Mouse (Mus musculus): ENCODE data around the gene Efhd2. TPM values are rescaled to one million over a fixed set of nuclear protein-coding genes. Genes with fewer than 3 reads are reported as not detected.
A peak's percentile ranks its signal among the peaks of the same experiment; 100 is the strongest.

Efhd2 gene
- polyA plus RNA-seq, 1 experiment = 16.3 TPM

DNA sequence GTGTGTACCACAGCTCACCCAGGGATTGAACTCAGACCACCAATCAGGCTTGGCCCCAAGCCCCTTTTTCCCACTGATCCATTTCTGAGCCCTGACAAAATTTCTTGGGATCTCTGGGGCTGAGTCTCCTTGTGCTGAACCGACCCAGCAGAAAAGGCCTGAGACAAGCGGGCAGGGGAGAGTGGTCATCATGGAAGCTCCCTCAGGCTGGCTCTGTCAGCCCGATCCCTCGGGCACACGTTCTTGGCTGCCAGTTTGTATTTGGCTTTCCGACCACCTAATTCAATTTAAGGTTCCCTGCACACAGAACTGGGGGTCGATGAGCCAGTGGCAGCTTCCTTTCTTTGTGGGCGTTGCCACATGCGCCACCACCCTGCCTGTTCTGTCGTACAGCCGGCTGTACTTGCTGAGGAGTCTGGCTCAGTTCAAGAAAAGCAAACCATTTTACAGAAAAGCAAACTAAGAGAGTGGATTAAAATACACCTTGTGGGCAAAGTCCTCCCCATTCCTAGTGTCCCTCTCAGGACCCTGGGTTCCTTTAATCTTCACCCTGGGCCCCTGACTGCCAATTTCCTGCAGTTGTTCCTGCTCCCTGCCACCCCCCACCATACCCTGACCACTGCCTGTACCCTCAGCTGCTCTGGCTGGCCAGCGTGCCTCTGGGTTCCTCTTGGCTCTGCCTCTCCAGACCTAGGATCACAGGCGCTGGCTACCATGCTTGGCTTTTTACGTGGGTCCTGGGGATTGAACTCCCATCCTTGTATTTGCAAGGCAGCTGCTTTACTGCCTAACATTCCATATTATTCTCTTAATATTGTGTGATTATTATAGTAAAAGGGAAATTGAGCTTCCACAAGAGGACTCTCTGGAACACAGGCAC lies 57.7 kb downstream of the Efhd2 start:
- Histone ChIP-seq H3K27me3 (ENCODE audit: control insufficient read depth, insufficient read depth, low read length, poor library complexity, severe bottlenecking) (no peaks in the 10 kb centered on the region), H3K4me1 (ENCODE audit: control insufficient read depth, insufficient read depth, low read length) (no peaks in the 10 kb centered on the region), H3K9ac (ENCODE audit: low read depth, poor library complexity, severe bottlenecking) (no peak overlapping the region), H3K27ac (ENCODE audit: insufficient read depth, low read length) (no peak overlapping the region), H3K36me3 (ENCODE audit: control insufficient read depth, insufficient read depth, low read length, poor library complexity, severe bottlenecking) (no peaks in the 10 kb centered on the region), H3K4me3 (ENCODE audit: low read depth, low read length) (no peak overlapping the region), H3K9me3 (replicated peaks; ENCODE audit: control insufficient read depth, insufficient read depth, low read length, poor library complexity, severe bottlenecking) (no peaks in the 10 kb centered on the region)
- TF ChIP-seq POLR2A (IDR thresholded peaks at IDR 0.05; ENCODE audit: insufficient read depth, low read length) (no peak), CTCF (IDR thresholded peaks at IDR 0.05; ENCODE audit: low read depth, low read length) (no peak), EP300 (IDR thresholded peaks at IDR 0.05; ENCODE audit: insufficient read depth, low read depth, low read length) (no peak)

- H3K9ac ChIP-seq (ENCODE audit: low read depth, poor library complexity, severe bottlenecking) = no peak overlapping the region
- no peaks in the 10 kb centered on the region for H3K36me3 ChIP-seq (ENCODE audit: control insufficient read depth, insufficient read depth, low read length, poor library complexity, severe bottlenecking)
- H3K27ac ChIP-seq (ENCODE audit: insufficient read depth, low read length) = no peak overlapping the region
- no peak overlapping the region for H3K4me3 ChIP-seq (ENCODE audit: low read depth, low read length)
- H3K27me3 ChIP-seq (ENCODE audit: control insufficient read depth, insufficient read depth, low read length, poor library complexity, severe bottlenecking) = no peaks in the 10 kb centered on the region
- H3K4me1 ChIP-seq (ENCODE audit: control insufficient read depth, insufficient read depth, low read length) = no peaks in the 10 kb centered on the region
- H3K9me3 ChIP-seq (replicated peaks; ENCODE audit: control insufficient read depth, insufficient read depth, low read length, poor library complexity, severe bottlenecking) = no peaks in the 10 kb centered on the region
- TF ChIP-seq POLR2A (IDR thresholded peaks at IDR 0.05; ENCODE audit: insufficient read depth, low read length) = no peak
- TF ChIP-seq EP300 (IDR thresholded peaks at IDR 0.05; ENCODE audit: insufficient read depth, low read depth, low read length) = no peak
- TF ChIP-seq CTCF (IDR thresholded peaks at IDR 0.05; ENCODE audit: low read depth, low read length) = no peak
Observed at GRCm38 (mm10) chr4:141816267-141816666, 58.5 kb downstream of the Efhd2 start.

DNA sequence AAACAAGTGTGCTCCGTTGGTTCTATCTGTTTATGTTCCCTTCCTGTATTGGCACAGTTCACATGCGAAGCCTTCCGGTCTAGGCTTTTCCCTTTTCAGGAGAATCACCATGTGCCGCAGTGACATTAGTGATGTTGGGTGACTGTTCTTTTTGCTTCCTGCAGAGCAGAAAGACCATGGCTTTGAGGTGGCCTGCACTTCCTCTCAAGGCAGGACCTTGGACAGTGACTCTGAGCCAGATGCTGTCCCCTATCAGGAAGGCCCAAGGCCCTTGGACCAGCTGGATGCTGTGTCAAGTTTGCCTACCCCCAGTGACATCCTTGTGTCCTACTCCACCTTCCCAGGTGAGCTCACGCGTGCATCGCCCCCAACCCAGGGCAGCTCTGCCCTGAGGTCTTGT lies 63.3 kb downstream of the Efhd2 start:
- Histone ChIP-seq H3K4me1 (ENCODE audit: control insufficient read depth, insufficient read depth, low read length) (no peaks in the 10 kb centered on the region), H3K9ac (ENCODE audit: low read depth, poor library complexity, severe bottlenecking) (no peak overlapping the region), H3K27ac (ENCODE audit: insufficient read depth, low read length) (no peak overlapping the region), H3K36me3 (ENCODE audit: control insufficient read depth, insufficient read depth, low read length, poor library complexity, severe bottlenecking) (no peaks in the 10 kb centered on the region), H3K9me3 (replicated peaks; ENCODE audit: control insufficient read depth, insufficient read depth, low read length, poor library complexity, severe bottlenecking) (no peaks in the 10 kb centered on the region), H3K4me3 (ENCODE audit: low read depth, low read length) (no peak overlapping the region), H3K27me3 (ENCODE audit: control insufficient read depth, insufficient read depth, low read length, poor library complexity, severe bottlenecking) (no peaks in the 10 kb centered on the region)
- TF ChIP-seq CTCF (IDR thresholded peaks at IDR 0.05; ENCODE audit: low read depth, low read length) (no peak), EP300 (IDR thresholded peaks at IDR 0.05; ENCODE audit: insufficient read depth, low read depth, low read length) (no peak), POLR2A (IDR thresholded peaks at IDR 0.05; ENCODE audit: insufficient read depth, low read length) (no peak)

GRCm38 (mm10) chr4:141810975-141811374 lies 63.7 kb downstream of the Efhd2 start:
- TF ChIP-seq POLR2A (IDR thresholded peaks at IDR 0.05; ENCODE audit: insufficient read depth, low read length) = no peak
- no peak for TF ChIP-seq CTCF (IDR thresholded peaks at IDR 0.05; ENCODE audit: low read depth, low read length)
- no peak for TF ChIP-seq EP300 (IDR thresholded peaks at IDR 0.05; ENCODE audit: insufficient read depth, low read depth, low read length)
- Histone ChIP-seq H3K4me1 (ENCODE audit: control insufficient read depth, insufficient read depth, low read length) (no peaks in the 10 kb centered on the region), H3K9ac (ENCODE audit: low read depth, poor library complexity, severe bottlenecking) (no peak overlapping the region), H3K9me3 (replicated peaks; ENCODE audit: control insufficient read depth, insufficient read depth, low read length, poor library complexity, severe bottlenecking) (no peaks in the 10 kb centered on the region), H3K4me3 (ENCODE audit: low read depth, low read length) (no peak overlapping the region), H3K27me3 (ENCODE audit: control insufficient read depth, insufficient read depth, low read length, poor library complexity, severe bottlenecking) (no peaks in the 10 kb centered on the region), H3K27ac (ENCODE audit: insufficient read depth, low read length) (no peak overlapping the region), H3K36me3 (ENCODE audit: control insufficient read depth, insufficient read depth, low read length, poor library complexity, severe bottlenecking) (no peaks in the 10 kb centered on the region)

DNA sequence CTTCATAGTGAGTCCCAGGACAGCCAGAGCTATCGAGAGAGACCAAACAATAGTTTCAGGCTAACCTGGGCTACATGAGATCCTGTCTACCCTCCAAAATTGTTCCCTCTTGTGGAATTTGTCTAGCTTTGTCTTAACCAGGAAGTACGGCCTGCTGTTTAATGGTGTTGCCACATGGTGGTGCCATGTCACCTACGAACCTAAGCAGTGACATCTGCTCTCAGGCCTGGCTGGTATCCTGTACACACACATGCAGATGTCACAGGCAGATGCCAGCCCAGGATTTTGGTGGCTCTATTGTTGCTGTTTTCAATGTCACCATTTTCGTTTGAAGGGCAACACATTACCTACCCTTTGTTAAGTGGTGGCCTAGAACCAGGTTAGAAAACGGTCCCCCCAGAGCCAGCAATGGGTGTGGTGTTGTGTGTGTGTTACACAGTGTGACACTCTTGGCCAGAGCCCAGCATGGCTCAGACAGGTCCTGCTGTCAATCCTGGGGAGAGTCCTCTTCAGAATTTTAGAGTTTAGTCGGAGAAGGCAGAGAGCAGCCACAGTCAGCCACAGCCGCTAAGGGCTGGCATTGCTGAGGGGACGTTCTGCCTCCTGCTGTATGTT lies 64.8 kb downstream of the Efhd2 start:
- Histone ChIP-seq H3K4me1 (ENCODE audit: control insufficient read depth, insufficient read depth, low read length) (no peaks in the 10 kb centered on the region), H3K36me3 (ENCODE audit: control insufficient read depth, insufficient read depth, low read length, poor library complexity, severe bottlenecking) (no peaks in the 10 kb centered on the region), H3K9ac (ENCODE audit: low read depth, poor library complexity, severe bottlenecking) (no peak overlapping the region), H3K27me3 (ENCODE audit: control insufficient read depth, insufficient read depth, low read length, poor library complexity, severe bottlenecking) (no peaks in the 10 kb centered on the region), H3K27ac (ENCODE audit: insufficient read depth, low read length) (no peak overlapping the region), H3K4me3 (ENCODE audit: low read depth, low read length) (no peak overlapping the region), H3K9me3 (replicated peaks; ENCODE audit: control insufficient read depth, insufficient read depth, low read length, poor library complexity, severe bottlenecking) (no peaks in the 10 kb centered on the region)
- TF ChIP-seq EP300 (IDR thresholded peaks at IDR 0.05; ENCODE audit: insufficient read depth, low read depth, low read length) (no peak), CTCF (IDR thresholded peaks at IDR 0.05; ENCODE audit: low read depth, low read length) (peak; percentile 79), POLR2A (IDR thresholded peaks at IDR 0.05; ENCODE audit: insufficient read depth, low read length) (no peak)

Other genes with a start within 250 kb of the Efhd2 start
- 11.1 and 15.1 TPM in 2 replicates for gene Plekhm2, start 210.0 kb downstream of the Efhd2 start, polyA plus RNA-seq (2011; ENCODE audit: insufficient read depth, insufficient read length, low read depth, missing spikeins)
- 4.1 TPM in 1 of 2 replicates, not detected in the other for gene Rsc1a1, start 189.3 kb downstream of the Efhd2 start, polyA plus RNA-seq (2011; ENCODE audit: insufficient read depth, insufficient read length, low read depth, missing spikeins)
- 46.0 and 50.3 TPM in 2 replicates for gene Ddi2, start 151.5 kb downstream of the Efhd2 start, polyA plus RNA-seq (2011; ENCODE audit: insufficient read depth, insufficient read length, low read depth, missing spikeins)
- not detected in 2 replicates for gene Agmat, start 128.2 kb downstream of the Efhd2 start, polyA plus RNA-seq (2011; ENCODE audit: insufficient read depth, insufficient read length, low read depth, missing spikeins)
- 9.1 and 10.5 TPM in 2 replicates for gene Dnajc16, start 84.0 kb downstream of the Efhd2 start, polyA plus RNA-seq (2011; ENCODE audit: insufficient read depth, insufficient read length, low read depth, missing spikeins)
- 17.6 and 20.7 TPM in 2 replicates for gene Casp9, start 81.3 kb downstream of the Efhd2 start, polyA plus RNA-seq (2011; ENCODE audit: insufficient read depth, insufficient read length, low read depth, missing spikeins)
- gene Cela2a, start 48.8 kb downstream of the Efhd2 start, polyA plus RNA-seq (2011; ENCODE audit: insufficient read depth, insufficient read length, low read depth, missing spikeins) = not detected in 2 replicates
- not detected in 2 replicates for gene Ctrc, start 28.6 kb downstream of the Efhd2 start, polyA plus RNA-seq (2011; ENCODE audit: insufficient read depth, insufficient read length, low read depth, missing spikeins)
- 1.5 and 2.1 TPM in 2 replicates for gene Fhad1, start 140.2 kb upstream of the Efhd2 start, polyA plus RNA-seq (2011; ENCODE audit: insufficient read depth, insufficient read length, low read depth, missing spikeins)
- 16.8 and 18.9 TPM in 2 replicates for gene Tmem51, start 209.4 kb upstream of the Efhd2 start, polyA plus RNA-seq (2011; ENCODE audit: insufficient read depth, insufficient read length, low read depth, missing spikeins)

Data from ES-Bruce4 (cell line).